Mouse (Mus musculus) splenic B cell, adult 2 months (primary cell): ENCODE data around the gene Il17re.

ENCODE experiments used
- DNase-seq: peaks from one replicate; pipeline ENCODE4 v3.0.0-alpha.2; 2011; ENCODE audit warnings: low read depth, low spot score
- H3K27me3 ChIP-seq: 2 replicates; pipeline ENCODE4 v1.6.1; 2012; ENCODE audit warnings: mild to moderate bottlenecking, low read length, moderate library complexity, mixed read lengths; ENCODE audit not compliant: control insufficient read depth, poor library complexity, insufficient read depth, severe bottlenecking
- H3K36me3 ChIP-seq: 2 replicates; pipeline ENCODE4 v1.6.1; 2012; ENCODE audit warnings: mild to moderate bottlenecking, low read length, moderate library complexity, mixed read lengths; ENCODE audit not compliant: control insufficient read depth, poor library complexity, insufficient read depth, severe bottlenecking

The Il17re gene

GRCm38 (mm10) chr6:113457952-113458534, at the start of gene Il17re:
Gene Il17re (plus strand): TSS chr6:113458484.
- DNase-seq, result no peak
- Histone ChIP-seq H3K27me3 (no peaks in the 10 kb centered on the region), H3K36me3 (no peaks in the 10 kb centered on the region)

DNA sequence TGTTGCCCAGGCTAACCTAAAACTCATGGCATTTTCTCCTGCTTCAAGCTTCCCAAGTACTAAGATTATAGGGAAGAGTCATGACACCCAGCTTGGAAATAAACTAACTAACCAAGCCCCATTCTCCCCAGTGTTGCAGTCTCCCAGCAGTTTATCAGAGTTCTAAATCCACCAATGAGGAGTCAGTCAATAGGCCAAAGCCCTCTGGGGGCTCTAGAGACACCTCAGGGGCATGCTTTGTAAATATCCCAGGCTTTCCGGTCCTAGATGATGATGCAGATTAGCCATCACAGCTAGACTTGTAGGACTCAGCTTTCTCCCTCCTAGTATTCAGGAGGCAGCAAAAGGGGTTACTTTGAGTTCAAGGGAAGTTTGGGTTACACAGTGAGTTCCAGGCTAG, 48.3 kb upstream of the Il17re start:
- Histone ChIP-seq H3K36me3 (peaks cover 3% of the 10 kb centered on the region), H3K27me3 (no peaks in the 10 kb centered on the region)
- no peak for DNase-seq

- no peak for DNase-seq
- Histone ChIP-seq H3K36me3 (no peaks in the 10 kb centered on the region), H3K27me3 (no peaks in the 10 kb centered on the region)
Observed at GRCm38 (mm10) chr6:113416416-113416815, 41.9 kb upstream of the Il17re start.

GRCm38 (mm10) chr6:113418441-113419198, 39.7 kb upstream of the Il17re start:
- DNase-seq, result no peak
- Histone ChIP-seq H3K36me3 (no peaks in the 10 kb centered on the region), H3K27me3 (no peaks in the 10 kb centered on the region)

DNA sequence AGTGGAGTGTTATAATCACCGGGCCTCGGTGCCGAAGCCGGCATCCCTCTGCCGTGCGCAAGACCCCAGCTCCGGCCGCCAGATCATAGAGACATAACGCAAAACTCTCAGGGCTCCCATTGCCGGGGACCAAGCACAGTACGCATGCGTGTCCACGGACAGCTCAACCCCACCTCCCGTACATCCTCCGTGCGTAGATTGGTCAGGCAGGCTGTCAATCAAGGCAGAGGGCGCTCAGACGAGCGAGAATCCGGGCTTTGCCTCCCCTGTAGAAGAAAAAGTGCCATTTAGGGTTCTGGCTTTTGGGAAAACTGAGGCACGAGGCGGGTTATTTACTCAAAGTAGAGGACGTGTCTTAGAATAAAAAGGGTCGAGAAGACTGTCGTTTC, 39.1 kb upstream of the Il17re start, which contains the start of gene Rpusd3:
Gene Rpusd3 (minus strand): TSS at position 142 of the 389 bp plus-strand sequence.
- Histone ChIP-seq H3K36me3 (no peaks in the 10 kb centered on the region), H3K27me3 (no peaks in the 10 kb centered on the region)
- DNase-seq, result peak; percentile 100

- no peak for DNase-seq
- H3K27me3 ChIP-seq, result no peaks in the 10 kb centered on the region
Observed at GRCm38 (mm10) chr6:113423000-113423399, 35.3 kb upstream of the Il17re start.

GRCm38 (mm10) chr6:113424187-113424586, 34.1 kb upstream of the Il17re start:
- no peak for DNase-seq
- H3K27me3 ChIP-seq, result no peaks in the 10 kb centered on the region
- no peaks in the 10 kb centered on the region for H3K36me3 ChIP-seq

More at GRCm38 (mm10) chr6:113423000-113423399, 35.3 kb upstream of the Il17re start:
- H3K36me3 ChIP-seq, result no peaks in the 10 kb centered on the region

- H3K36me3 ChIP-seq, result no peaks in the 10 kb centered on the region
- no peak for DNase-seq
- H3K27me3 ChIP-seq, result no peaks in the 10 kb centered on the region
Observed at GRCm38 (mm10) chr6:113426696-113427095, 31.6 kb upstream of the Il17re start.

GRCm38 (mm10) chr6:113427397-113427796, 30.9 kb upstream of the Il17re start:
- Histone ChIP-seq H3K36me3 (no peaks in the 10 kb centered on the region), H3K27me3 (no peaks in the 10 kb centered on the region)
- DNase-seq, result peak; percentile 69

- Histone ChIP-seq H3K36me3 (no peaks in the 10 kb centered on the region), H3K27me3 (no peaks in the 10 kb centered on the region)
Observed at GRCm38 (mm10) chr6:113428006-113428405, 30.3 kb upstream of the Il17re start.

GRCm38 (mm10) chr6:113429965-113430364, 28.3 kb upstream of the Il17re start:
- Histone ChIP-seq H3K36me3 (no peaks in the 10 kb centered on the region), H3K27me3 (no peaks in the 10 kb centered on the region)
- DNase-seq, result no peak

More at GRCm38 (mm10) chr6:113428006-113428405, 30.3 kb upstream of the Il17re start:
- no peak for DNase-seq

DNA sequence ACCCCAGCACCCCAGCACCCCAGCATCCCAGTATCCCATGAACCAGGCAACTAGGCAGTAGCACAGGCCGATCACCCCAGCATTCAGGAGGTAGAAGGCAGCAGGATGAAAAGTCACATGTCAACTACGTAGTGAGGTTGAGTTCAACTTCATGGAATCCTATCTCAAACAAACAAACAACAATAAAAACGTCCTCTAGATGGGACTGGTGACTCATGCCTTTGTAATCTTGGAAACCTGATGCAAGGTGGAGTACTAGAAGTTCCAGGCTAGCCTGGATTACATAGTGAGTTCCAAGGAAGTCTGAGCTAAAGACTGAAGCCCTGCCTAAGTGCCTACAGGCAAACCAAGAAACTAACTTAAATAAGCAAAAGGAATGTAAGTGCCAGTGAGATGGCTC, 27.4 kb upstream of the Il17re start:
- Histone ChIP-seq H3K27me3 (no peaks in the 10 kb centered on the region), H3K36me3 (no peaks in the 10 kb centered on the region)
- DNase-seq, result no peak

- DNase-seq, result no peak
- Histone ChIP-seq H3K27me3 (no peaks in the 10 kb centered on the region), H3K36me3 (no peaks in the 10 kb centered on the region)
Observed at GRCm38 (mm10) chr6:113431801-113432200, 26.5 kb upstream of the Il17re start.

DNA sequence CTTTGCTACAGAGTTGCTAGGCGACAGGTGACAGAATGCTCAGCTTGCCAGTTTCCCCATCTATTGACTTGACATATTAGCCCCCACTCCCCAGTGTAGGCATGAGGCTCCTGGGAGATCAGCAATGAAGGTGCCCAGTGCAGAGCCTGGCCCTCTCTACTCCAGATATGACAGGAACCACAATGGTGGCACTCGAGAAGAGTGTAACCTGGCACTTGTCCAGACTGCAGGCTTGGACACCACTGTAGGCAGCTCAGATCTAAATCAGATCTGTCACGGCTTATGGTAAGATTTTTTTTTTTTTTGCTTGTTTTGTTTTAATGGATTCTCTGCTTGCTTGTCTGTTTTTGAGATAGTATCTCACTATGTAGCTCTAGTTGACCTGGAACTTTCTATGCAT, 24.6 kb upstream of the Il17re start:
- DNase-seq, result no peak
- Histone ChIP-seq H3K27me3 (no peaks in the 10 kb centered on the region), H3K36me3 (no peaks in the 10 kb centered on the region)

- no peak for DNase-seq
- no peaks in the 10 kb centered on the region for H3K36me3 ChIP-seq
Observed at GRCm38 (mm10) chr6:113434691-113435090, 23.6 kb upstream of the Il17re start.

More at GRCm38 (mm10) chr6:113434691-113435090, 23.6 kb upstream of the Il17re start:
- H3K27me3 ChIP-seq, result no peaks in the 10 kb centered on the region
